Mouse (Mus musculus) brain, embryonic 14.5 days (tissue): ENCODE measurements around the gene Pcca.

Source experiments
- CTCF ChIP-seq: fragments of 200-500 bp; IDR thresholded peaks from 2 replicates; pipeline ENCODE4 v1.5.1; 2012; ENCODE audit warnings: inconsistent platforms, mild to moderate bottlenecking, moderate library complexity, borderline replicate concordance; ENCODE audit not compliant: insufficient read depth, insufficient read length; ENCODE audit errors: extremely low read depth
- POLR2A ChIP-seq: fragments of 200-500 bp; IDR thresholded peaks from 2 replicates; pipeline ENCODE4 v1.6.1; 2012; ENCODE audit warnings: mild to moderate bottlenecking, inconsistent platforms, borderline replicate concordance; ENCODE audit not compliant: poor library complexity, insufficient read depth, insufficient read length, severe bottlenecking; ENCODE audit errors: extremely low read depth

DNA sequence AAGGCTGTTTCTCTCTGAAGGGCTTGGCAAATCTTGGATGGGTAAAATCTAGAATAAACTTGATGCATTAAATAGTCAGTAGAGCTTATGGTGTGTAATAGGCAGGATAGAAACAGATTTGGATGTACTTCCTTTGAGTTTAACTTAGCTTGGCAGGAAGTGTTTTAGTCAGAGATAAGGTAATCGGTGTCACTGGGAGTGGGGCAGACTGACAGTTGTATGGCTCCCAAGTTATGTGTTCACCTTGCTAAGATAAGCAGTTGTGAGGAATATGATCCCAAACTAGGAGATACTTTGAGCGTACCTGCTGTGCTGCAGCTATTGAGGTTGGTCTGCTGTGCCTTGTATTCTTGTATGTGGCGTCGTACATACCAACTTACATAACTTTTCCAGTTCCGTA is 232.3 kb downstream of the Pcca start:
- TF ChIP-seq POLR2A = no peak
- TF ChIP-seq CTCF = no peak
